Mouse (Mus musculus): ENCODE measurements around the gene Mylpf. TPM values are rescaled to one million over a fixed set of nuclear protein-coding genes. Genes with fewer than 3 reads are reported as not detected.

Gene Mylpf
- polyA plus RNA-seq, 2 experiments: 609 to 1,104 TPM

GRCm38 (mm10) chr7:127256518-127256917 is 47.8 kb downstream of the Mylpf start:
- WGBS: 86% methylated on average over 5 of the region's 5 CpGs
- no peak overlapping the region for H3K27ac ChIP-seq (replicated peaks; ENCODE audit: low read depth, low read length)
- peaks cover 9% of the 10 kb centered on the region; the same call in 1 of the 2 replicates for H3K4me1 ChIP-seq (ENCODE audit: control insufficient read depth, insufficient read depth, low read length)
- H3K4me2 ChIP-seq (replicated peaks; ENCODE audit: low read depth, low read length, severe bottlenecking): no peak overlapping the region
- no peak for TF ChIP-seq POLR2A (IDR thresholded peaks at IDR 0.05; ENCODE audit: borderline replicate concordance, extremely low read depth, insufficient read depth, insufficient read length)
- H3K4me3 ChIP-seq (replicated peaks; ENCODE audit: low read length): no peak overlapping the region
- ATAC-seq (ENCODE audit: low FRiP score, low read depth) (no peak), DNase-seq (ENCODE audit: low spot score) (no peak)
- no peak overlapping the region for H3K9ac ChIP-seq (ENCODE audit: low read depth, low read length, severe bottlenecking)
- H3K9me3 ChIP-seq (ENCODE audit: control insufficient read depth, low read length): no peaks in the 10 kb centered on the region
- no peaks in the 10 kb centered on the region for H3K27me3 ChIP-seq (ENCODE audit: control insufficient read depth, insufficient read depth, low read length)
- H3K36me3 ChIP-seq (ENCODE audit: control insufficient read depth, insufficient read depth, low read length): peaks cover 19% of the 10 kb centered on the region

DNA sequence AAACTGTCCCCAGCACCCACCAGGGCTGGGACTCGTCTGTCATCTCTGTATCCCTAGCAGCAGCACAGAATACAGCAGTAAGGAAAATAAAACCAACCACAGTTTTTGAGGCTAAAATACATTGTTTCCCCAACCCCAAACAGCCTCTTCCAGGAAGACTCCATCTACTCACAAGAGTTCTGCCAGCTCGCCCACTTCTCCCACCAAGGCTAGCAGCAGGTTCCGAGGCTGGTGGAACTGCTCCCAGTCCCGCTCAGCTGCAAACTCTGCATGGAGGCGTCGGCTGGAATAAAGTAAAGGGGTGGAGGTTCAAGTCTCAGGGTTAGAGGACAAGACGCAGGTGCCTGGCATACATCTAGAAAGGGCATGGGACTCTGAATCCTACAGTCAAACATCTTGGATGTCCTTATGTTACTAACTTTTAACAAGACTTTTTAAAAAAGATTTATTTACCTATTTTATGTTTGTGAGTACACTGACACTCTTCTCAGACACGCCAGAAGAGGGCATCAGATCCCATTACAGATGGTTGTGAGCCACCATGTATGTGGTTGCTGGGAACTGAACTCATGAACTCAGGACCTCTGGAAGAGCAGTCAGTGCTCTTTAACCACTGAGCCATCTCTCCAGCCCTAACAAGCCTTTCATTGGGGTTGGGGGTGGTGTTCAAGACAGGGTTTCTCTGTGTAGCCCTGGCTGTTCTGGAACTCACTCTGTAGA is 50.7 kb downstream of the Mylpf start:
- no peak overlapping the region for H3K9ac ChIP-seq (ENCODE audit: low read depth, low read length, severe bottlenecking)
- H3K27ac ChIP-seq (replicated peaks; ENCODE audit: low read depth, low read length): no peak overlapping the region

DNA sequence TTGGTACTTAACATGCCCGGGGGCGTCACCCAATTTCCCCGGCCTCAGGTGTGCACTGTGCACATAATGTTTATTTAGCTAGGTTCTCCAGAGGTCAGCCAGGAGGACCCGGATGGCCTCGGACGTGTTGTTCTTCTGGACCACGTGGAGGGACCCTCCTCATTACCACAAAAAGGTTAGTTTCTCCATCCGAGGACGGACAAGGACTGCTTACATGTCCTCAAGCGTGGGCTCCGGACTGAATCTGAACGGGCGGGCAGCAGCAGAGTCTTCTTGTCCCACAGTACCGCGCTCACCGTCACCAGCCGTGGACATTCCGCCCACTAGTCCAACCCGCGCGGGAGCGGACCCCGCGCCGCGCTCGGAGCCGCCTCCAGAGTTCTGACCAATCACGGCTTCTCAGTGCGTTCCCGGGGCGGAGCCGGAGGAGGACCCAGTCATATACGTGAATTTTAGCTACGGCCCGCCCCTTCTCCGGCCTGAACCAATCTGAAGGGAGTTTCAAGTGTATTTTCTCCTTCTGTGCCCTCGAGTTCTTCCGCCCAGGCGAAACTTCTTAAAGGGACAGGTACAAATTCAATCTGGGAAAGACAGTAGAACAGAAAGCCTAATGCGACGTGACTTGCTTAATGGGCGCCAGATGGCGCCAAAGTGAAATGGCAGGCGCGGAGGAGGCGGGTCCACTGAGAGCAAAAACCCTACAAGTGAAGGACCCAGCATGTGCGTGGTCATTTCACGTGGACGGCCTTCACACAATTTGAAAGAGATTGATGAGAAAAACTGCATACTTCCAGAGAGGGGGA is 51.8 kb downstream of the Mylpf start, which contains the start of gene Dctpp1:
Gene Dctpp1, minus strand, starts transcription at position 401 of the 803 bp plus-strand sequence.
- Histone ChIP-seq H3K4me1 (ENCODE audit: control insufficient read depth, insufficient read depth, low read length) (0 out of 2 replicates have a peak, but pooled peaks cover 2% of the 10 kb centered on the region), H3K27me3 (ENCODE audit: control insufficient read depth, insufficient read depth, low read length) (no peaks in the 10 kb centered on the region), H3K9ac (ENCODE audit: low read depth, low read length, severe bottlenecking) (peak within 1 kb of the TSS; percentile 69), H3K27ac (replicated peaks; ENCODE audit: low read depth, low read length) (no peak within 1 kb of the TSS), H3K36me3 (ENCODE audit: control insufficient read depth, insufficient read depth, low read length) (peaks cover 11% of the 10 kb centered on the region), H3K4me3 (replicated peaks; ENCODE audit: low read length) (peak within 1 kb of the TSS; percentile 65), H3K9me3 (ENCODE audit: control insufficient read depth, low read length) (no peaks in the 10 kb centered on the region), H3K4me2 (replicated peaks; ENCODE audit: low read depth, low read length, severe bottlenecking) (peak within 1 kb of the TSS; percentile 83)
- WGBS: under 1% methylated on average over 50 of the region's 50 CpGs
- peak; percentile 81; the same call in 1 of the 2 replicates for TF ChIP-seq POLR2A (IDR thresholded peaks at IDR 0.05; ENCODE audit: borderline replicate concordance, extremely low read depth, insufficient read depth, insufficient read length)
- peak; percentile 99 for ATAC-seq (ENCODE audit: low FRiP score, low read depth)
- DNase-seq (ENCODE audit: low spot score): peak; percentile 98

More for the DNA sequence above, 50.7 kb downstream of the Mylpf start:
- Histone ChIP-seq H3K4me2 (replicated peaks; ENCODE audit: low read depth, low read length, severe bottlenecking) (peak overlapping the region; percentile 83), H3K36me3 (ENCODE audit: control insufficient read depth, insufficient read depth, low read length) (peaks cover 11% of the 10 kb centered on the region), H3K4me1 (ENCODE audit: control insufficient read depth, insufficient read depth, low read length) (peaks cover 9% of the 10 kb centered on the region; the same call in 1 of the 2 replicates), H3K4me3 (replicated peaks; ENCODE audit: low read length) (peak overlapping the region; percentile 65), H3K9me3 (ENCODE audit: control insufficient read depth, low read length) (no peaks in the 10 kb centered on the region), H3K27me3 (ENCODE audit: control insufficient read depth, insufficient read depth, low read length) (no peaks in the 10 kb centered on the region)
- DNase-seq (ENCODE audit: low spot score): no peak
- TF ChIP-seq POLR2A (IDR thresholded peaks at IDR 0.05; ENCODE audit: borderline replicate concordance, extremely low read depth, insufficient read depth, insufficient read length): no peak
- ATAC-seq (ENCODE audit: low FRiP score, low read depth): no peak
- WGBS: 70% methylated on average over 8 of the region's 8 CpGs

- Histone ChIP-seq H3K36me3 (ENCODE audit: control insufficient read depth, insufficient read depth, low read length) (no peaks in the 10 kb centered on the region), H3K27ac (replicated peaks; ENCODE audit: low read depth, low read length) (no peak overlapping the region), H3K4me3 (replicated peaks; ENCODE audit: low read length) (no peak overlapping the region), H3K27me3 (ENCODE audit: control insufficient read depth, insufficient read depth, low read length) (no peaks in the 10 kb centered on the region), H3K4me2 (replicated peaks; ENCODE audit: low read depth, low read length, severe bottlenecking) (no peak overlapping the region), H3K9me3 (ENCODE audit: control insufficient read depth, low read length) (no peaks in the 10 kb centered on the region), H3K4me1 (ENCODE audit: control insufficient read depth, insufficient read depth, low read length) (0 out of 2 replicates have a peak, but pooled peaks cover 2% of the 10 kb centered on the region), H3K9ac (ENCODE audit: low read depth, low read length, severe bottlenecking) (no peak overlapping the region)
- WGBS: 82% methylated on average over 10 of the region's 10 CpGs
- no peak for ATAC-seq (ENCODE audit: low FRiP score, low read depth)
- no peak for DNase-seq (ENCODE audit: low spot score)
- no peak for TF ChIP-seq POLR2A (IDR thresholded peaks at IDR 0.05; ENCODE audit: borderline replicate concordance, extremely low read depth, insufficient read depth, insufficient read length)
Observed at GRCm38 (mm10) chr7:127262218-127262961, 53.7 kb downstream of the Mylpf start.

DNA sequence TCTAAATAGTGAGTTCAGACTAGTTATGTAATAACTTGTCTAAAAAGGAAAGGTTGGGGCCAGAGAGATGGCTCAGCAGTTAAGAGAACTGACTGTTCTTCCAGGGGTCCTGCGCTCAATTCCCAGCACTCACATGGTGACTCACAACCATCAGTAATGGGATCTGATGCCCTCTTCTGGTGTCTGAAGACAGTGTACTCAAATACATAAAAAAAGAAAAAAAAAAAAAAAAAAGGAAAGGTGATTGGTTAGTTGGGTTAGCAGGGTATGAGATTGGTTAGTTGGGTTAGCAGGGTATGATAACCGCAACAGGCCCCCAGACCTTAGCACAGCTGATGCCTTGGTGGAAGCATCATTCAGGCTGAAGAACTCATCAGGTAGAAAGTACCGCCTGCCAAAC is 54.8 kb downstream of the Mylpf start:
- no peaks in the 10 kb centered on the region for H3K36me3 ChIP-seq (ENCODE audit: control insufficient read depth, insufficient read depth, low read length)
- H3K4me2 ChIP-seq (replicated peaks; ENCODE audit: low read depth, low read length, severe bottlenecking): no peak overlapping the region
- H3K4me1 ChIP-seq (ENCODE audit: control insufficient read depth, insufficient read depth, low read length): 0 out of 2 replicates have a peak, but pooled peaks cover 2% of the 10 kb centered on the region
- no peaks in the 10 kb centered on the region for H3K27me3 ChIP-seq (ENCODE audit: control insufficient read depth, insufficient read depth, low read length)
- 97% methylated on average over 3 of the region's 3 CpGs for WGBS
- no peak overlapping the region for H3K27ac ChIP-seq (replicated peaks; ENCODE audit: low read depth, low read length)
- TF ChIP-seq POLR2A (IDR thresholded peaks at IDR 0.05; ENCODE audit: borderline replicate concordance, extremely low read depth, insufficient read depth, insufficient read length): no peak
- DNase-seq (ENCODE audit: low spot score) (no peak), ATAC-seq (ENCODE audit: low FRiP score, low read depth) (no peak)
- no peaks in the 10 kb centered on the region for H3K9me3 ChIP-seq (ENCODE audit: control insufficient read depth, low read length)
- H3K4me3 ChIP-seq (replicated peaks; ENCODE audit: low read length): no peak overlapping the region
- no peak overlapping the region for H3K9ac ChIP-seq (ENCODE audit: low read depth, low read length, severe bottlenecking)

Other genes starting within 250 kb of the Mylpf start
- gene Cdipt, start 233.0 kb upstream of the Mylpf start, polyA plus RNA-seq (2012; rRNA removed): 123 and 172 TPM in 2 replicates
- 84.8 and 94.0 TPM in 2 replicates for gene Cdipt, start 233.0 kb upstream of the Mylpf start, polyA plus RNA-seq (2014; fragmentation: Nextera tagmentation; extraction: Ambion mirVana)
- gene Cdiptos, start 232.8 kb upstream of the Mylpf start, polyA plus RNA-seq (2012; rRNA removed): 1.5 and 1.9 TPM in 2 replicates
- 0.83 and 1.2 TPM in 2 replicates for gene Cdiptos, start 232.8 kb upstream of the Mylpf start, polyA plus RNA-seq (2014; fragmentation: Nextera tagmentation; extraction: Ambion mirVana)
- gene Mvp, start 194.3 kb upstream of the Mylpf start, polyA plus RNA-seq (2012; rRNA removed): 7.9 and 8.0 TPM in 2 replicates
- 7.3 and 7.9 TPM in 2 replicates for gene Mvp, start 194.3 kb upstream of the Mylpf start, polyA plus RNA-seq (2014; fragmentation: Nextera tagmentation; extraction: Ambion mirVana)
- 3.2 and 4.3 TPM in 2 replicates for gene Pagr1b, start 192.4 kb upstream of the Mylpf start, polyA plus RNA-seq (2012; rRNA removed)
- gene Pagr1b, start 192.4 kb upstream of the Mylpf start, polyA plus RNA-seq (2014; fragmentation: Nextera tagmentation; extraction: Ambion mirVana): 0.61 TPM in 1 of 2 replicates, not detected in the other
- gene Pagr1a, start 191.5 kb upstream of the Mylpf start, polyA plus RNA-seq (2012; rRNA removed): 27.0 and 31.9 TPM in 2 replicates
- gene Pagr1a, start 191.5 kb upstream of the Mylpf start, polyA plus RNA-seq (2014; fragmentation: Nextera tagmentation; extraction: Ambion mirVana): 47.6 and 63.6 TPM in 2 replicates
- gene Gm42742, start 187.8 kb upstream of the Mylpf start, polyA plus RNA-seq (2012; rRNA removed): 111 and 143 TPM in 2 replicates
- gene Gm42742, start 187.8 kb upstream of the Mylpf start, polyA plus RNA-seq (2014; fragmentation: Nextera tagmentation; extraction: Ambion mirVana): 26.8 and 37.7 TPM in 2 replicates
- gene Prrt2, start 187.7 kb upstream of the Mylpf start, polyA plus RNA-seq (2012; rRNA removed): 74.6 and 130 TPM in 2 replicates
- gene Prrt2, start 187.7 kb upstream of the Mylpf start, polyA plus RNA-seq (2014; fragmentation: Nextera tagmentation; extraction: Ambion mirVana): 21.2 and 21.3 TPM in 2 replicates
- 298 and 365 TPM in 2 replicates for gene Maz, start 181.9 kb upstream of the Mylpf start, polyA plus RNA-seq (2012; rRNA removed)
- gene Maz, start 181.9 kb upstream of the Mylpf start, polyA plus RNA-seq (2014; fragmentation: Nextera tagmentation; extraction: Ambion mirVana): 66.7 and 81.4 TPM in 2 replicates
- gene Kif22, start 166.4 kb upstream of the Mylpf start, polyA plus RNA-seq (2012; rRNA removed): 57.4 and 68.4 TPM in 2 replicates
- gene Kif22, start 166.4 kb upstream of the Mylpf start, polyA plus RNA-seq (2014; fragmentation: Nextera tagmentation; extraction: Ambion mirVana): 87.2 and 92.8 TPM in 2 replicates
- 0.45 TPM in 1 of 2 replicates, not detected in the other for gene Zg16, start 121.6 kb upstream of the Mylpf start, polyA plus RNA-seq (2012; rRNA removed)
- not detected in 2 replicates for gene Zg16, start 121.6 kb upstream of the Mylpf start, polyA plus RNA-seq (2014; fragmentation: Nextera tagmentation; extraction: Ambion mirVana)
- gene AI467606, start 117.5 kb upstream of the Mylpf start, polyA plus RNA-seq (2012; rRNA removed): 5.6 and 7.1 TPM in 2 replicates
- 4.9 and 5.3 TPM in 2 replicates for gene AI467606, start 117.5 kb upstream of the Mylpf start, polyA plus RNA-seq (2014; fragmentation: Nextera tagmentation; extraction: Ambion mirVana)
- 6.0 and 6.5 TPM in 2 replicates for gene Qprt, start 86.7 kb upstream of the Mylpf start, polyA plus RNA-seq (2012; rRNA removed)
- 3.9 and 4.3 TPM in 2 replicates for gene Qprt, start 86.7 kb upstream of the Mylpf start, polyA plus RNA-seq (2014; fragmentation: Nextera tagmentation; extraction: Ambion mirVana)
- 0.73 and 0.87 TPM in 2 replicates for gene Spn, start 71.1 kb upstream of the Mylpf start, polyA plus RNA-seq (2012; rRNA removed)
- gene Spn, start 71.1 kb upstream of the Mylpf start, polyA plus RNA-seq (2014; fragmentation: Nextera tagmentation; extraction: Ambion mirVana): 0.37 and 0.44 TPM in 2 replicates
- 84.2 and 110 TPM in 2 replicates for gene Cd2bp2, start 12.8 kb upstream of the Mylpf start, polyA plus RNA-seq (2012; rRNA removed)
- 54.2 and 61.0 TPM in 2 replicates for gene Cd2bp2, start 12.8 kb upstream of the Mylpf start, polyA plus RNA-seq (2014; fragmentation: Nextera tagmentation; extraction: Ambion mirVana)
- 40.8 and 46.8 TPM in 2 replicates for gene Tbc1d10b, start 422 bp upstream of the Mylpf start, polyA plus RNA-seq (2012; rRNA removed)
- 27.1 and 29.3 TPM in 2 replicates for gene Tbc1d10b, start 422 bp upstream of the Mylpf start, polyA plus RNA-seq (2014; fragmentation: Nextera tagmentation; extraction: Ambion mirVana)
- 22.5 and 24.9 TPM in 2 replicates for gene Zfp553, start 24.2 kb downstream of the Mylpf start, polyA plus RNA-seq (2012; rRNA removed)
- 19.4 and 20.1 TPM in 2 replicates for gene Zfp553, start 24.2 kb downstream of the Mylpf start, polyA plus RNA-seq (2014; fragmentation: Nextera tagmentation; extraction: Ambion mirVana)
- gene Sept1, start 24.2 kb downstream of the Mylpf start, polyA plus RNA-seq (2012; rRNA removed): 14.9 and 22.2 TPM in 2 replicates
- gene Sept1, start 24.2 kb downstream of the Mylpf start, polyA plus RNA-seq (2014; fragmentation: Nextera tagmentation; extraction: Ambion mirVana): 15.3 and 18.6 TPM in 2 replicates
- gene Zfp771, start 35.4 kb downstream of the Mylpf start, polyA plus RNA-seq (2012; rRNA removed): 115 and 161 TPM in 2 replicates
- 66.2 and 71.2 TPM in 2 replicates for gene Zfp771, start 35.4 kb downstream of the Mylpf start, polyA plus RNA-seq (2014; fragmentation: Nextera tagmentation; extraction: Ambion mirVana)
- gene Dctpp1, start 51.8 kb downstream of the Mylpf start, polyA plus RNA-seq (2012; rRNA removed): 100 and 120 TPM in 2 replicates
- gene Dctpp1, start 51.8 kb downstream of the Mylpf start, polyA plus RNA-seq (2014; fragmentation: Nextera tagmentation; extraction: Ambion mirVana): 169 and 177 TPM in 2 replicates
- gene Sephs2, start 65.2 kb downstream of the Mylpf start, polyA plus RNA-seq (2012; rRNA removed): 22.2 and 24.3 TPM in 2 replicates
- 74.7 and 79.3 TPM in 2 replicates for gene Sephs2, start 65.2 kb downstream of the Mylpf start, polyA plus RNA-seq (2014; fragmentation: Nextera tagmentation; extraction: Ambion mirVana)
- gene Itgal, start 87.4 kb downstream of the Mylpf start, polyA plus RNA-seq (2012; rRNA removed): 1.5 and 2.0 TPM in 2 replicates
- 0.88 and 1.2 TPM in 2 replicates for gene Itgal, start 87.4 kb downstream of the Mylpf start, polyA plus RNA-seq (2014; fragmentation: Nextera tagmentation; extraction: Ambion mirVana)
- gene Zfp768, start 136.7 kb downstream of the Mylpf start, polyA plus RNA-seq (2012; rRNA removed): 38.4 and 51.9 TPM in 2 replicates
- gene Zfp768, start 136.7 kb downstream of the Mylpf start, polyA plus RNA-seq (2014; fragmentation: Nextera tagmentation; extraction: Ambion mirVana): 5.5 and 5.9 TPM in 2 replicates
- gene Zfp747, start 167.2 kb downstream of the Mylpf start, polyA plus RNA-seq (2012; rRNA removed): 7.3 and 8.0 TPM in 2 replicates
- 7.0 and 7.2 TPM in 2 replicates for gene Zfp747, start 167.2 kb downstream of the Mylpf start, polyA plus RNA-seq (2014; fragmentation: Nextera tagmentation; extraction: Ambion mirVana)
- 3.5 and 3.9 TPM in 2 replicates for gene 9130019O22Rik, start 178.3 kb downstream of the Mylpf start, polyA plus RNA-seq (2012; rRNA removed)
- 4.5 and 6.4 TPM in 2 replicates for gene 9130019O22Rik, start 178.3 kb downstream of the Mylpf start, polyA plus RNA-seq (2014; fragmentation: Nextera tagmentation; extraction: Ambion mirVana)
- 8.8 and 11.6 TPM in 2 replicates for gene E430018J23Rik, start 184.7 kb downstream of the Mylpf start, polyA plus RNA-seq (2012; rRNA removed)
- gene E430018J23Rik, start 184.7 kb downstream of the Mylpf start, polyA plus RNA-seq (2014; fragmentation: Nextera tagmentation; extraction: Ambion mirVana): 7.3 and 10.1 TPM in 2 replicates
- 7.8 and 8.8 TPM in 2 replicates for gene Zfp764, start 197.9 kb downstream of the Mylpf start, polyA plus RNA-seq (2012; rRNA removed)
- 8.4 and 9.1 TPM in 2 replicates for gene Zfp764, start 197.9 kb downstream of the Mylpf start, polyA plus RNA-seq (2014; fragmentation: Nextera tagmentation; extraction: Ambion mirVana)
- 18.6 and 24.8 TPM in 2 replicates for gene Zfp688, start 213.2 kb downstream of the Mylpf start, polyA plus RNA-seq (2012; rRNA removed)
- 24.3 and 25.2 TPM in 2 replicates for gene Zfp688, start 213.2 kb downstream of the Mylpf start, polyA plus RNA-seq (2014; fragmentation: Nextera tagmentation; extraction: Ambion mirVana)
- 10.2 and 14.7 TPM in 2 replicates for gene Zfp689, start 240.3 kb downstream of the Mylpf start, polyA plus RNA-seq (2012; rRNA removed)
- 7.7 and 10.5 TPM in 2 replicates for gene Zfp689, start 240.3 kb downstream of the Mylpf start, polyA plus RNA-seq (2014; fragmentation: Nextera tagmentation; extraction: Ambion mirVana)

Data from limb, embryonic 14.5 days (tissue).